Mouse (Mus musculus): ENCODE results near the gene Cmip. TPM values are rescaled to one million over a fixed set of nuclear protein-coding genes. Genes with fewer than 3 reads are reported as not detected.

Gene Cmip
- polyA plus RNA-seq, 1 experiment: 16.2 TPM

DNA sequence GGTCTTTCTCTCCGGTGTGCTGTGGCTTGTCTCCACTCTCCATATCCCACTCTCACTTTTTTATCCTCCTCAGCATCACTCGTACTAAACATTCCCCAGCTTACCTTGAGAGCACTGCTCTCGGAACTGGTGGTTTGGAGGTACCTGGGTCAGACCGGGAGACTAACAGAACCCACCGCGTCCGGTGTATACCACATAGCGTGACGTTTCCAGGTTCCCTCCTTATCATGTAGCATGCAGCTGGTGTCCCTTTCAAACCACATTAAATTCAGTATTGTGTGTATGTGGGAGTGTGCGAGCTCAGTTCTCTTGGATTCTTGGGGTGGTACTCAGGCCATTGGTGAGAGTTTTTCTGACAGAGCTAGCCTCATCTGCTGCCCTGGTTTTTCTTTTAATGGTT is 21.4 kb downstream of the Cmip start:
- H3K4me3 ChIP-seq (replicated peaks; ENCODE audit: control insufficient read depth, low read depth, low read length): no peak overlapping the region
- peak overlapping the region; percentile 28 for H3K27ac ChIP-seq (ENCODE audit: control insufficient read depth, insufficient read depth, low read depth, low read length, poor library complexity)
- 33% methylated on average over 10 of the region's 10 CpGs for WGBS
- peaks cover 19% of the 10 kb centered on the region for H3K4me1 ChIP-seq (ENCODE audit: control insufficient read depth, insufficient read depth, low read length)
- TF ChIP-seq POLR2A (IDR thresholded peaks at IDR 0.05; ENCODE audit: borderline replicate concordance, control insufficient read depth, low read depth, low read length) (no peak), CTCF (IDR thresholded peaks at IDR 0.05; ENCODE audit: control insufficient read depth, insufficient read depth, low read length) (no peak)

DNA sequence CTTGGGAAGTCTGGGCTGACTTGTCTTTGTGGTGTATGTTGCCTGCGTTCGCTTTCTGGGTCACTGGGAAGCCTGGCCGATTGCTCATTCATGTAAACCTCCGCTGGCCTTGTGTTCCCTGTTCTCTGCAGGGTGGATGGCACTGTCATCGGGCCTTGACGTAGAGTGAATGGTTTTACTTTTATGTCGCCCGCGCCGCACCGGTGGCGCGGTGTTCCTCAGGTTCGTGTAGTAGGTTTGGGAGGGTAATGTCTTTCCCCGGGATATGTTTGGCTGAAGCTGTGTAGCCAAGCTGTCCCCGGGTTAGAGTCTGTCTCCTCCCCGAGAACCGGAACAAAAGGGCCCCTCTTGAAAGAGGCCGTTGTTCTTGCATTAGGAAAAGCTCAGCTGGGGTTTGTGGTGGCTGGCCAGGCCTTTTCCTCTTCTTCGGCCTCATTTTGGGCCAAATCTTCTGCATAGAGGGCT is 21.8 kb downstream of the Cmip start:
- peaks cover 19% of the 10 kb centered on the region for H3K4me1 ChIP-seq (ENCODE audit: control insufficient read depth, insufficient read depth, low read length)

DNA sequence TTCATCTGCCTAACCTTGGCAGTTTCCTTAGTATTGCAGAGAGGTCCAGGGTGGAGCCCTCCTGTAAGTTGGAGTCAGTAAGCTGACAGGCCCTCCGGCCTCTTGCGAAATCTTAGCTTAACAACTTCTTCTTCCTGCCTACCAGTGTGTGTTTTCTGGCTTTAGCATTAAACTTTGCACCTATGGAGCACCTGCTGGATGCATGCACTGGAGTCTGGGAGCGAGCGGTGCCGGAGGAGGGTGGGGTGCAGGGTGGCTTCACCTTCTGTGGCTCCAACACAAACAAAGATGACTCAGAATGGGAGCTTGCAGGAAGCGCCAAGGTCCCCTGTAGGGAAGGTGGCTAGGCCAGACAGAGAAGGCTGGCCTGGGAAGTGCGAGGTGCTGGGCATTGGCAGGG is 23.6 kb downstream of the Cmip start:
- peaks cover 19% of the 10 kb centered on the region for H3K4me1 ChIP-seq (ENCODE audit: control insufficient read depth, insufficient read depth, low read length)
- peak overlapping the region; percentile 71 for H3K27ac ChIP-seq (ENCODE audit: control insufficient read depth, insufficient read depth, low read depth, low read length, poor library complexity)
- H3K4me3 ChIP-seq (replicated peaks; ENCODE audit: control insufficient read depth, low read depth, low read length): no peak overlapping the region
- 39% methylated on average over 7 of the region's 7 CpGs for whole genome bisulfite sequencing
- TF ChIP-seq POLR2A (IDR thresholded peaks at IDR 0.05; ENCODE audit: borderline replicate concordance, control insufficient read depth, low read depth, low read length): no peak
- TF ChIP-seq CTCF (IDR thresholded peaks at IDR 0.05; ENCODE audit: control insufficient read depth, insufficient read depth, low read length): no peak

More for the DNA sequence above, 21.8 kb downstream of the Cmip start:
- H3K4me3 ChIP-seq (replicated peaks; ENCODE audit: control insufficient read depth, low read depth, low read length): no peak overlapping the region
- whole genome bisulfite sequencing: 28% methylated on average over 20 of the region's 20 CpGs
- no peak for TF ChIP-seq POLR2A (IDR thresholded peaks at IDR 0.05; ENCODE audit: borderline replicate concordance, control insufficient read depth, low read depth, low read length)
- H3K27ac ChIP-seq (ENCODE audit: control insufficient read depth, insufficient read depth, low read depth, low read length, poor library complexity): peak overlapping the region; percentile 28

DNA sequence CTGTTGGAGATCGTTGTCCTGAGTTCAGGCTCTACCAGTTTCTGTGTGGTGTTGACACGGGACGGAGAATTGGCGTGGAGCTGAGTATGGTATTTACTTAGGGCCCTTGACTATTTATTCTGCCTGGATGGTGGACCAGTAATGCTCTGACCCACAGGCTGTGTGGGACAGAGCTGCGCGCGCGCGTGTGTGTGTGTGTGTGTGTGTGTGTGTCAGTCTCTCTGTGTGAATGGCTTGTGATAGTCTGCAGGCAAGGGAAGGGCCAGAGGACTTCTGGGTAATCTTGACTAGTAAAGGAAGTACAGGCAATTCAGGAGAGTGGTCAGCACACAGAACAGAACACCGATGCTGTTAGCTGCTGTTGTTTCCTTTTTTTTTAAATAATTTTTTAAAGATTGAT is 24.8 kb downstream of the Cmip start:
- Histone ChIP-seq H3K4me3 (replicated peaks; ENCODE audit: control insufficient read depth, low read depth, low read length) (peak overlapping the region; percentile 1), H3K27ac (ENCODE audit: control insufficient read depth, insufficient read depth, low read depth, low read length, poor library complexity) (peak overlapping the region; percentile 84), H3K4me1 (ENCODE audit: control insufficient read depth, insufficient read depth, low read length) (peaks cover 19% of the 10 kb centered on the region)
- no peak for TF ChIP-seq POLR2A (IDR thresholded peaks at IDR 0.05; ENCODE audit: borderline replicate concordance, control insufficient read depth, low read depth, low read length)
- no peak for TF ChIP-seq CTCF (IDR thresholded peaks at IDR 0.05; ENCODE audit: control insufficient read depth, insufficient read depth, low read length)
- WGBS: 71% methylated on average over 10 of the region's 10 CpGs

DNA sequence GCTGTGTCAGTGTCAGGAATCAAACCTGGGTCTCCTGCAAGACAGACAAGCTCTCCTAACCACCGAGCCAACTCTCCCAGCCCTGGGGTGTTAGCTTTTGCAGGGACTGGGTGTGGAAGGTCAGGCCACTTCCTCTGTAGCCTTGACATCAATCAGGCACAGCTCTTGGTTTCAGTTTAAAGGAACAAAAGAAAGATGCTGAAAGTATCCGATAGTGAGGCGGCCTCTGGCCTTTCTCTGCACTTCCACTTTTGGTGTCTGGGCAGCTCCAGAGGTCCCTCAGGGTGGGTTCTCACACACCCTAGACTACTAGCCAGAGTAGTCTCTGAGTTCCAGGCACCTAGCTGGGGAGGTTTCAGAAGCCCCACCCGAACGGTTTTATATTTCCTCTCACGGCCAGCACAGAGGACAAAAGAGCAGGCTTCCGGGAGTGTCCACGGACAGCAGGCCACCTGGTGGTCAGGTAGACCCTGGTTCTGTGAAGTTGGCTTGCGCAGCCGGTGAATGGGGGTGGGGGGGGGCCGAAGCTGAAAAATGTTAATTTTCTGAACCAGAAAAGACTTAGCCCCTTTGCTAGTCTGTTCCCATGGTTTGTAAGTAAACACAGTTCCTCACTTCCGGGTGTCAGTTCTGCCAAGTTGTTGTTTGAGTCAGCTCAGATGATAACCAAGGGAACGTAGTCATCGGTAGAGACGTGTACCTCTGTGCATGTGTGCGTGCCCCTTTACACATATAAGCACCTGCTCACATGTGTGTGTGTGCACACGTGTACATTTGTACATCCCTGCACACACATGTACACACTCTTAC is 25.5 kb downstream of the Cmip start:
- WGBS: 26% methylated on average over 17 of the region's 17 CpGs
- TF ChIP-seq POLR2A (IDR thresholded peaks at IDR 0.05; ENCODE audit: borderline replicate concordance, control insufficient read depth, low read depth, low read length) (no peak), CTCF (IDR thresholded peaks at IDR 0.05; ENCODE audit: control insufficient read depth, insufficient read depth, low read length) (no peak)
- H3K4me1 ChIP-seq (ENCODE audit: control insufficient read depth, insufficient read depth, low read length): peaks cover 19% of the 10 kb centered on the region
- peak overlapping the region; percentile 3 for H3K4me3 ChIP-seq (replicated peaks; ENCODE audit: control insufficient read depth, low read depth, low read length)
- peak overlapping the region; percentile 84 for H3K27ac ChIP-seq (ENCODE audit: control insufficient read depth, insufficient read depth, low read depth, low read length, poor library complexity)

DNA sequence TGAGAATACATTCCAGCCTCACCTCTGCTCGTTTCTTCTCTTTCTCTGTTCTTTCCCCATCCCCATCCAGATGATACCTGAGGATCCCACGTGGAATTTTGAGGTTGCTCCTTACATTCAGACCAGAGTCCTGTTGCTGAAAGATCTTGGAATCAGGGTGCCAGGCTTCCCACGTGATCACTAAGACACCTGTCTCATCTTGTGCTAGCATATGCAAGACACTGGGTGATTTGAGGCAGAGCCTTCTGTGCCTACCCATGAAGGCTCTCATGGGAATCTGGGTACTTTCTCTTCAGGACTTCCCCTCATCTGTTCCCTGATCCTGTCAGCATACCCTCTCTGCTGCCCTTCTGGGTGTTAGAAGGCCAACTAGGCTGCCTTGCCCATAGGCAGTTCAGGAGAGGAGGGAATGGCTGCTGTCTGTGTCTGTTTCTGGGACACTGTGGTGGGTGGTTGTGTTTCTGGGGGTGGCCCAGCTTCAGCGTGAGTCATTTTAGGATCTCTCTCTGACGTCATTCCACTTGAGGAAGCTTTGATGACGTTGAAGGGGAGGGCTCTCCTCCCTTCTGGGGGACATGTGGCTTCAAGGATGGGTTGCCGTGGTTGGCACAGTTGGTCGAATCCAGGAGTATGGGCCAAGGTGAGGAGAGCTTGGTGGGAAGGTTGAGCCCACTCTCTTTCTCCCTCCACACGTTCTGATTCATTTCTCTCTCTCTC is 28.1 kb downstream of the Cmip start:
- H3K4me1 ChIP-seq (ENCODE audit: control insufficient read depth, insufficient read depth, low read length): peaks cover 16% of the 10 kb centered on the region
- no peak overlapping the region for H3K4me3 ChIP-seq (replicated peaks; ENCODE audit: control insufficient read depth, low read depth, low read length)
- WGBS: 58% methylated on average over 9 of the region's 9 CpGs
- TF ChIP-seq POLR2A (IDR thresholded peaks at IDR 0.05; ENCODE audit: borderline replicate concordance, control insufficient read depth, low read depth, low read length) (no peak), CTCF (IDR thresholded peaks at IDR 0.05; ENCODE audit: control insufficient read depth, insufficient read depth, low read length) (no peak)
- no peak overlapping the region for H3K27ac ChIP-seq (ENCODE audit: control insufficient read depth, insufficient read depth, low read depth, low read length, poor library complexity)

DNA sequence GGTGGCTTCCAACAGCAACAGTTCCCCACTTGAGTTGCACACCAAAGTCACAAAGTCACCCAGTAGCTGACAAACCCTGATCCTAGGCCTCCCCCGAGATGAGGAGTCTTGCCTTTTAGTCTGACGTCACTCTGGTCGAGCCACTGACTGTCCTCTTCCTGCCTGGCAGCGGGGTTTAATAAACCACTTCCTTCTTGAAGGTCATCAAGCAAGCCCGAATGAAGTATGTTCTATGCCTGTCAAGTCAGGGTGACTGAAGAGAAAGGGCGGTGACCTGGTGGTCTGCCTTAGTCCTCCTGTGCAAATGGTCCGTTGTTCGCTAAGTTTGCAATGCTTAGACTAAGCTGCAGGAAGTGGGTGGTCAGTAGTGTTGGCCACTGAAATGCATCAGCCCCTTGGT is 31.1 kb downstream of the Cmip start:
- Histone ChIP-seq H3K4me3 (replicated peaks; ENCODE audit: control insufficient read depth, low read depth, low read length) (no peak overlapping the region), H3K27ac (ENCODE audit: control insufficient read depth, insufficient read depth, low read depth, low read length, poor library complexity) (peak overlapping the region; percentile 70), H3K4me1 (ENCODE audit: control insufficient read depth, insufficient read depth, low read length) (peaks cover 9% of the 10 kb centered on the region)
- TF ChIP-seq POLR2A (IDR thresholded peaks at IDR 0.05; ENCODE audit: borderline replicate concordance, control insufficient read depth, low read depth, low read length): no peak
- no peak for TF ChIP-seq CTCF (IDR thresholded peaks at IDR 0.05; ENCODE audit: control insufficient read depth, insufficient read depth, low read length)
- WGBS: 13% methylated on average over 8 of the region's 8 CpGs

DNA sequence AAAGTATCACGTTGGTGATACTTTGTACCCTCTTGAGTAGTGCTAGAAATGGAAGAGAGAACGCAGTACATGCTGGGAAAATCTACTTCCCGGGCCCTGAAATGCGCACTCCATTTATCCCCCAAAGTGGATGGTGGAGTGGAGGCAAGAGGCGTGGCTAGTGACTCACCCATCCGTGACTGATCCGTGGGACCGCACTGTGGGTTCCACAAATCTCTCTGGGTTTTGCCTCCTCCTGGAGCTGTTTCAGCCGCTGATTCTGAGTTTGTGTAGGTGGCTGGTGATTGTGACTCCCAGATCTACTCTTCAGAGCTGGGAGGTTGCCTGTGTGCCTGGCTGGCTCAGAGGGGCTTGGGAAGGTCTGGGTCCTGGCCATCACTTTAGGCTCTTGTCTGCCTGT is 32.2 kb downstream of the Cmip start:
- Histone ChIP-seq H3K4me1 (ENCODE audit: control insufficient read depth, insufficient read depth, low read length) (peaks cover 9% of the 10 kb centered on the region), H3K27ac (ENCODE audit: control insufficient read depth, insufficient read depth, low read depth, low read length, poor library complexity) (no peak overlapping the region), H3K4me3 (replicated peaks; ENCODE audit: control insufficient read depth, low read depth, low read length) (no peak overlapping the region)
- 88% methylated on average over 9 of the region's 9 CpGs for WGBS
- no peak for TF ChIP-seq POLR2A (IDR thresholded peaks at IDR 0.05; ENCODE audit: borderline replicate concordance, control insufficient read depth, low read depth, low read length)
- TF ChIP-seq CTCF (IDR thresholded peaks at IDR 0.05; ENCODE audit: control insufficient read depth, insufficient read depth, low read length): no peak

Data from bone marrow, adult 2 months (tissue).